Mouse (Mus musculus) urinary bladder, postnatal 4 days (tissue): ENCODE results near the gene Six5.

ENCODE experiments used
- DNase-seq, 2 experiments: peaks; one replicate each; pipeline ENCODE4 v3.0.0; 2021 to 2022; ENCODE audit warnings: low spot score in 2 of 2

Six5 gene

GRCm38 (mm10) chr7:19096421-19096976 lies 2.1 kb downstream of the Six5 start:
- peak in 1 of 2 experiments; percentile 57 for DNase-seq

- DNase-seq: peak in 1 of 2 experiments; percentile 55
These were observed 2.8 kb downstream of the Six5 start for GRCm38 (mm10) chr7:19097217-19097616.

DNA sequence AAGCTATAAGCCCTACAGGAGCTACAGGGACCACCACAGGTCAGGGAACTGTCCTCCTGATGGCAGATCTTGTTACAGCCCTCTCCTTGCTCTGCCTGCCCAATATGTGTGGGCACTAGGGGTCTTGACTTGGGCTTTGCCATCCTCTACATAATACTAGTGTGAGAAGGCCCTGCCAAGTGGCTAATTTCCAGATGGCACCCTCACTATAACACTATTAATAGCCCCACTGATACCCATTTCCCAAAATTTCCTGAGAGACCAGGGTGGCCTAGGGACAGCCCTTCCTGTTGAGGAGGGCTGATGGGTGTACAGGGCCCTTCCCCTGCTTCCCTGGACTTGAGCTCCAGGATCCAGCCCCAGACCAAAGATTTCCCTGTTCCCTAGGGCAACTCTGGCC lies 3.5 kb downstream of the Six5 start:
- DNase-seq: no peak

GRCm38 (mm10) chr7:19098811-19099210 lies 4.4 kb downstream of the Six5 start:
- DNase-seq: no peak

DNA sequence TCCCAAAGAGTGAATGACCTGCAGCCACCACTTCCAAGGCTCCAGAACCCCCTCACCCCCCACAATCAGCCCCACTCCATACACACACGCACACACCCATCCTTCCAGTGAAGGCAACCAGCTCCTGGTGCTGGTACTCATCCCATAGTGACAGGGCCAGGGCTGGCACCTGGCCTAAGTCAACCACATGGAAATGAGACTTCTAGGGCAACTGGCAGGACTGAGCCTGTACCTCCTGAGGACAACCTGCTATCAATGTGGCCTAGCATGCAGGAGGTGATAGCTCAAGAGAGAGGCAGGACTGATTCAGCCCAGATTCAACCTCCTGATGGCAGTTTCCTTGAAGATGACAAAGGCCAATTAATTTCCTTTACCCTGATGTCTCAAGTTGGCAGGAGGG lies 5.9 kb downstream of the Six5 start:
- DNase-seq: no peak

- DNase-seq: no peak
These were observed 9.3 kb downstream of the Six5 start for GRCm38 (mm10) chr7:19103741-19104140.

GRCm38 (mm10) chr7:19104486-19104885 lies 10.1 kb downstream of the Six5 start:
- DNase-seq: no peak

- DNase-seq: no peak
These were observed 13.0 kb downstream of the Six5 start for GRCm38 (mm10) chr7:19107436-19107835.

GRCm38 (mm10) chr7:19109565-19109964 lies 15.2 kb downstream of the Six5 start:
- DNase-seq: no peak

DNA sequence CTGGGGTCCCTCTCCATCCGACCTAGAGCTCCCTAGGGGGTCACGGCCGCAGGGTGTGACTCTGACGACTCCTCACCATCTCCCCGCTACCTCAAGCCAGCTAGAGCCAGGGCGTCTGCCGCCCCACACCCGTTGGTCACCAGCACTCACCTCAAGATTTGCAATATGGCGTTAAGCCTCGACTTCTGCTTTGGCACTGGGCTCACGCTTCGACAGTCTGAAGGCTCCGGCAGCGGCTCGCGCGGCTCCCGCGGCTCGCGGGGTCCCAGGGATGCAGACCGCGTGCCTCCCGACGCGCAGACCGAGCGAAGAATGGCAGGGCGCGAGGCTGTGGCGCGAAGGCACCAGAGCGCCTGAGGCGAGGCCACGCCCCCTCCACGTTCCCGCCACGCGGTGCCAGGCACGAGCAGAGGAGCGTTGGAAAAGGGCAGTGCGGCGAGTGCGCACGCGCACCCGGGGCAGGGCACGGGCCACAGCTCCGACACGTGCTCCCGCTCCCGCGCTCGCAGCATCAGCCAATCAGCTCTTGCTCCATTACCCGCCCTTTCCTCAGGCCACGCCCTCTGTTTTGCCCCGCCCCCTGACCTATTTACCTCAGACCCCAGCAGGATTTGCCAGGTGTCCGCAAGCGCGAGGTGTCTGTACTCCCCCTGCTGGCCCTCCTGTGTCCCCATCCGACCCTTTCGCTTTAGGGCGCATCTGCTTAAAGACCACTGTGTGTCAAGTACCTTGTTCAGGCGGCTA lies 23.8 kb downstream of the Six5 start, which contains the start of gene Gm4969:
Gene Gm4969, minus strand, starts transcription at position 341 of the 744 bp plus-strand sequence.
- peak in 1 of 2 experiments; percentile 60 for DNase-seq

- no peak for DNase-seq
These were observed 24.7 kb downstream of the Six5 start for GRCm38 (mm10) chr7:19119083-19119482.

DNA sequence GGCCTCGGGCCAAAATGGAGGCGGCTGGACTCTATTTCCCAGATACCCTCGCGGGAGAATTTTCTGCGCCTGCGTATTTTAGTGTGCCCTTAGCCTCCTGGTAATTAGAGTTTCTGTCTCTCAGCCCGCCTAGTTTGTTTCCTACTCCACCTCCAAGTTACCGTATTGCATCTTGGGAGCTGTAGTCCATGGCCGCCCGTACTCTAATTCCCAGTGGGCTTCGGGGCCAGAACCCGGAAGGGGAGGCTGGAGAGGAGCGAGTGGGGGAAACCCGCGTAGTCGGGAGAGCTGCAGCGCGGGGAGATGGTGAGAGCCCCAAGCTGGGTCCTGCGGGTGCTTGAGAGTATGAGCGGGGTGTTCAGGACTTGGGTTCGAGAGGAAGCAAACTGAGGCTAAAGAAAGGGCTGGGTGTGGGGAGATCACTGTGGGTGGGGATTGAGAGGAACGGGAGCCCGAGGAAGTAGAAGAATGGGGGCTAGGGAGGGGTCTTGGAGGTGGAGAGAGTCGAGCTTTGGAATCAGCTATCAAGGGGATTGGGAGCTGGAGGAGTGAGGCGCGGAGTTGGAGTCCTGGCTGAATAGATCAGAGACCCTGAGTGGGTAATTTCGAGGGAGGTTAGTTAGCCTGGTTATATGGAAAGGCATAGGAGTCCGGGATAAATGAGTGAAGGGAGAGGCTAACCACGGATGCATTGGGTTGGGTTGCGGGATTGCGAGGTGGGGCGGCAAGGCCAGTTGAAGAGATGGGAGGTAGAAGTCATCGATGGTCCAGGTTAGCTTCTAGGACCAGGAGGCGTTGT lies 25.4 kb downstream of the Six5 start, which contains the start of gene Fbxo46:
Gene Fbxo46, plus strand, starts transcription at position 229 of the 799 bp plus-strand sequence.
- DNase-seq: peak; percentile 89

DNA sequence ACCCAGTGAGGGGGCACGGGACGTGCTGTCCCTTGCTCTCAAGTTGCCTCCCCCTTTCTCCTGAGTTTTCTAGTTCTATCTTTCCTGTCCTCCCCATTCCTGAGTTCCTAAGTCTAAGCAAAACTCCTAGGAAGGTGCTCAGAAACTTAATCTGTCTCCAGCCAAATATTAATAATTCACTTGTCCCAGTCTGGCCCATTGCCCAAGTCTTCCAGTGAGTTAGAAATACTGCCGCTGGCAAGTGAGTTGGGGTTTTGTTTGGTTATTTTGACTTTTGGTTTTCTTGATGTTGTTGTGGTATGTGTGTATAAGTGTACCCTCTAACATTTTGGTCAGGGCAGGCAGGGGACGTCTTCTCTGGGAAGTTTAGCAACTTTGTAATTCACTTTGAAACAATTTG lies 27.3 kb downstream of the Six5 start:
- DNase-seq: no peak

DNA sequence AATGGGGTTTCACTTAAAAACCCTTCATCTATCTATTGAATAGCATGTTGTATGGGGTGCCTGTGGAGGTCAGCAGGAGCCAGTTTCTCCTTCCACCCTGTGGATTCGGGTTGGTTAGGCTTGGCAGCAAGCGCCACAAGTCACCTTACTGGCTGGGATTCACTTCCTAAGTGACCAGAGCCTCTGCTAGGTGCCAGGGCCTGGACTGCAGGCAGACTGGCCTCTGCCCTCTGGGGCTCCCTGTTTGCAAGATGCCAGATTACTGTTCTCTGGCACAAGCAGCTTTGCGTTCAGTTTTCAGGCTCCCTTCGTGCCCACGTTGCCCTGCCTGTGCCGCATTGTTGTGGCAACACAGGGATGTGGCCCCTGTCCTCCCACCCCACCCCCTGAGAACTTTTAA lies 30.3 kb downstream of the Six5 start:
- no peak for DNase-seq

DNA sequence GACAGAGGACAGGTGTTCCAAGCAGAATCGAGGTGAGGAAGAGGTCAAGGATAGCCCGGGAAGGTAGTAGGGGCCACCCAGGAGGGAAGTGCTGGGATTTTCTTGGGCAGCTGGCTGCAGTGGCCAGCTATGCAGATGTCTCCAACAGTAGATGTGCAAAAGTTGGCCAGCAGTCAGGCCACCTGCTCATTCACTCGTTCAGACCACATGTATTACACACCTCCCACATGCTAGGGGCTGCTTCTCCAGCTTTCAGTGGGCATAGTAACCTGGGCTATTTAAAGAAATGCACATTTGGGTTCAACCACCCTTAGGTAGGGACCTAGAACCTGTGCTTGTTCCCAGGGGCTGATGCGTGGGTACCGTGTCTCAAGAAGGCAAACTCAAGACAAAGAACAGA lies 33.4 kb downstream of the Six5 start:
- no peak for DNase-seq

GRCm38 (mm10) chr7:19129396-19129795 lies 35.0 kb downstream of the Six5 start:
- DNase-seq: no peak

DNA sequence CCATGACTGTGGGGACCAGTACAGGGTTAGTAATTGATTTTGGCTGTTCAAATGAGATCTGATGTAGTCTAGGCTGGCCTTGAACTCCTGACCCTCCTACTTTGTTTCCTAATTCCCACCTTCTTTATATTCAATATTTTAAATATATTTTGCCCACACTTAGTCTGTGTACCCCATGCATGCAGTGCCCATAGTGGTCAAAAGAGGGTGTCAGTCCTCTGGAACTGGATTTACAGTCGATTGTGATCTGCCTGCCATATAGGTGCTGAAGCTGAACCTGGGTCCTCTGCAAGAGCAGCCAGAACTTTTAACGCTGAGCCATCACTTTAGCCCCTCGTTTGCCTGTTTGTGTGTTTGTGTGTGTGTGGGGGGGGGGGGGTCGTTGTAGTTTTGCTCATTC lies 36.3 kb downstream of the Six5 start:
- DNase-seq: no peak

- peak; percentile 98 to 99 for DNase-seq
These were observed 37.0 kb downstream of the Six5 start for GRCm38 (mm10) chr7:19131324-19131848.

GRCm38 (mm10) chr7:19136168-19136567 lies 41.8 kb downstream of the Six5 start:
- no peak for DNase-seq

DNA sequence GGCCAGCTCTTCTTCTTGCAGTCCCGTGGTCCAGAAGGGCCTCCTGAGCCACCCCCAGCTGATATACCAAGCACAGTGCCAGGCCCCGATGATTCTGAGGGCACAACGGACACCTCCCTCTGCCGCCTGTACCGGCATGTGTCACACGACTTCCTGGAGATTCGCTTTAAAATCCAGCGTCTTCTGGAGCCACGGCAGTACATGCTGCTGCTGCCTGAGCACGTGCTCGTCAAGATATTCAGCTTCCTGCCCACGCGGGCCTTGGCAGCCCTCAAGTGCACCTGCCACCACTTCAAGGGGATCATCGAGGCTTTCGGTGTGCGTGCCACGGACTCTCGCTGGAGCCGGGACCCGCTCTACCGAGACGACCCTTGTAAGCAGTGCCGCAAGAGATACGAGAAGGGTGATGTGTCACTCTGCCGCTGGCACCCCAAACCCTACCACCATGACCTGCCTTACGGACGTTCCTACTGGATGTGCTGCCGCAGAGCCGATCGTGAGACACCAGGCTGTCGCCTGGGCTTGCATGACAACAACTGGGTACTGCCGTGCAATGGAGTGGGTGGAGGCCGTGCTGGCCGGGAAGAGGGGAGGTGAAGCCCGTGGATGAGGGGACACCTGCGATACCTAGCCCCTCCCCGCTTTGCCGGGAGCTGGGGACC lies 42.4 kb downstream of the Six5 start:
- no peak for DNase-seq

- peak in 1 of 2 experiments; percentile 71 for DNase-seq
These were observed 43.0 kb downstream of the Six5 start for GRCm38 (mm10) chr7:19137380-19137779.

- no peak for DNase-seq
These were observed 52.4 kb downstream of the Six5 start for GRCm38 (mm10) chr7:19146793-19147192.
